ENCODE assay signal across 8 mouse cellular contexts in genomic region chr5:135702682-135703192, GRCm38 (mm10). TPM values are rescaled to one million over a fixed set of nuclear protein-coding genes. Genes with fewer than 3 reads are reported as not detected.
DNase-seq lines count a peak whose midpoint lies in the region; ATAC-seq lines count a peak whose summit lies in the region.

No protein-coding gene starts in this region.

- H3K4me2 ChIP-seq in kidney, embryonic 15.5 days = no peak overlapping the region
- H3K4me2 ChIP-seq in hindbrain, embryonic 14.5 days (replicated peaks) = no peak overlapping the region

- no peak for ATAC-seq in kidney, embryonic 15.5 days (replicated peaks; ENCODE audit: low FRiP score)
- ATAC-seq in hindbrain, embryonic 14.5 days (ENCODE audit: low FRiP score) = no peak

- H3K9ac ChIP-seq in kidney, embryonic 15.5 days = no peak overlapping the region
- H3K9ac ChIP-seq in hindbrain, embryonic 14.5 days = no peak overlapping the region

- no peak for DNase-seq in kidney, postnatal 14 days
- peak; percentile 42 for DNase-seq in c-Kit-positive CD71-positive TER-119-positive erythroid progenitor cells, embryonic 14.5 days (ENCODE audit: low spot score)
- DNase-seq in layer of hippocampus, adult 18-20 months (ENCODE audit: low spot score in 2 of 2) = peak; percentile 57 to 83
- DNase-seq in lung, postnatal 14 days = peak; percentile 62
- DNase-seq in splenic B cell, adult 2 months (ENCODE audit: low read depth, low spot score) = peak; percentile 64
- DNase-seq in hindbrain, embryonic 14.5 days (ENCODE audit: low spot score) = no peak
- no peak for DNase-seq in ovary, postnatal 10 days (ENCODE audit: low spot score)

- no peaks in the 10 kb centered on the region for H3K9me3 ChIP-seq in kidney, embryonic 15.5 days (replicated peaks)
- H3K9me3 ChIP-seq in hindbrain, embryonic 14.5 days (ENCODE audit: control insufficient read depth, low read length) = no peaks in the 10 kb centered on the region

- H3K27ac ChIP-seq in kidney, embryonic 15.5 days = 0 out of 2 replicates have a peak overlapping the region, but pooled peaks have one; percentile 28
- H3K27ac ChIP-seq in hindbrain, embryonic 14.5 days = no peak overlapping the region

- 71% methylated on average over 15 of the region's 15 CpGs for WGBS in kidney, embryonic 15.5 days
- WGBS in hindbrain, embryonic 14.5 days = 78% methylated on average over 15 of the region's 15 CpGs

- H3K27me3 ChIP-seq in kidney, embryonic 15.5 days = no peaks in the 10 kb centered on the region
- no peaks in the 10 kb centered on the region for H3K27me3 ChIP-seq in splenic B cell, adult 2 months (ENCODE audit: control insufficient read depth, insufficient read depth, low read length, poor library complexity, severe bottlenecking)
- no peaks in the 10 kb centered on the region for H3K27me3 ChIP-seq in hindbrain, embryonic 14.5 days (ENCODE audit: control insufficient read depth, insufficient read depth, low read length)

- H3K36me3 ChIP-seq in kidney, embryonic 15.5 days = peaks cover 46% of the 10 kb centered on the region
- no peaks in the 10 kb centered on the region for H3K36me3 ChIP-seq in splenic B cell, adult 2 months (ENCODE audit: control insufficient read depth, insufficient read depth, low read length, poor library complexity, severe bottlenecking)
- peaks cover 17% of the 10 kb centered on the region for H3K36me3 ChIP-seq in hindbrain, embryonic 14.5 days (replicated peaks; ENCODE audit: control insufficient read depth, insufficient read depth)

- H3K4me3 ChIP-seq in kidney, embryonic 15.5 days (replicated peaks) = no peak overlapping the region
- H3K4me3 ChIP-seq in hindbrain, embryonic 14.5 days (replicated peaks; ENCODE audit: low read length) = no peak overlapping the region

- no peaks in the 10 kb centered on the region for H3K4me1 ChIP-seq in kidney, embryonic 15.5 days
- no peaks in the 10 kb centered on the region for H3K4me1 ChIP-seq in hindbrain, embryonic 14.5 days (replicated peaks; ENCODE audit: control insufficient read depth, insufficient read depth, low read length)

RNA-seq across cellular contexts. Expression of gene Por, which starts 32.9 kb away (rescaled TPM):
- polyA plus RNA-seq in kidney, embryonic 15.5 days (2015; fragmentation: Nextera tagmentation; extraction: Ambion mirVana) = 78.2 and 89.0 TPM in 2 replicates
- total RNA-seq in layer of hippocampus, adult 18-20 months (2021) = 100 to 1,000 TPM; 102 to 109 TPM
- 79.7 and 84.1 TPM in 2 replicates for polyA plus RNA-seq in hindbrain, embryonic 14.5 days (2014; fragmentation: Nextera tagmentation; extraction: Ambion mirVana)

RNA-seq across cellular contexts. Expression of gene Tmem120a, which starts 41.5 kb away (rescaled TPM):
- 64.2 and 68.1 TPM in 2 replicates for polyA plus RNA-seq in kidney, embryonic 15.5 days (2015; fragmentation: Nextera tagmentation; extraction: Ambion mirVana)
- 10 to 100 TPM; 16.0 to 18.1 TPM for total RNA-seq in layer of hippocampus, adult 18-20 months (2021)
- 89.0 and 90.2 TPM in 2 replicates for polyA plus RNA-seq in hindbrain, embryonic 14.5 days (2014; fragmentation: Nextera tagmentation; extraction: Ambion mirVana)

Comparison
In these comparisons a context has a peak if more than half of its experiments do, and no peak if none do; other contexts are left out.
1. DNase-seq: peak in c-Kit-positive CD71-positive TER-119-positive erythroid progenitor cells, embryonic 14.5 days (single experiment), layer of hippocampus, adult 18-20 months (2 of 2), lung, postnatal 14 days (single experiment) and splenic B cell, adult 2 months (single experiment); none in kidney, postnatal 14 days (single experiment), hindbrain, embryonic 14.5 days (single experiment) and ovary, postnatal 10 days (single experiment).